Comparison of ENCODE assay signal across 18 mouse cellular contexts in genomic region chr5:81344330-81344729, GRCm38 (mm10).
A peak's percentile ranks its signal among the peaks of the same experiment; 100 is the strongest.
DNase-seq lines count a peak whose midpoint lies in the region; ATAC-seq and TF ChIP-seq lines count a peak whose summit lies in the region.
"Had no signal": no experiment of that assay in that cellular context is flagged by ENCODE, and none has a peak within 500 bp of the region (broad histone marks: within the 10 kb centered on the region; RNA-seq: fewer than 3 reads in every experiment).

No protein-coding gene starts in this region.

- no peaks in the 10 kb centered on the region for H3K9me3 ChIP-seq in kidney, embryonic 15.5 days (replicated peaks)
- H3K9me3 ChIP-seq in forebrain, embryonic 15.5 days = no peaks in the 10 kb centered on the region
- H3K9me3 ChIP-seq: heart, embryonic 15.5 days; hindbrain, embryonic 15.5 days; limb, embryonic 13.5 days had no signal

- TF ChIP-seq POLR2A in brain, embryonic 14.5 days (IDR thresholded peaks at IDR 0.05; ENCODE audit: borderline replicate concordance, extremely low read depth, insufficient read depth, insufficient read length, poor library complexity, severe bottlenecking) = no peak

- no peak overlapping the region for H3K4me2 ChIP-seq in kidney, embryonic 15.5 days
- no peak overlapping the region for H3K4me2 ChIP-seq in forebrain, embryonic 15.5 days (replicated peaks)
- H3K4me2 ChIP-seq: heart, embryonic 15.5 days; hindbrain, embryonic 15.5 days; limb, embryonic 13.5 days had no signal

- peaks cover 4% of the 10 kb centered on the region; the same call in 1 of the 2 replicates for H3K4me1 ChIP-seq in kidney, embryonic 15.5 days
- H3K4me1 ChIP-seq in forebrain, embryonic 15.5 days = no peaks in the 10 kb centered on the region
- H3K4me1 ChIP-seq: heart, embryonic 15.5 days had no signal

- H3K4me3 ChIP-seq in kidney, embryonic 15.5 days (replicated peaks) = no peak overlapping the region
- H3K4me3 ChIP-seq in forebrain, embryonic 15.5 days = no peak overlapping the region
- H3K4me3 ChIP-seq: erythroblast, embryonic 14.5 days; heart, embryonic 15.5 days; hindbrain, embryonic 15.5 days; limb, embryonic 13.5 days had no signal

- 67% methylated on average over 1 of the region's 1 CpGs for WGBS in kidney, embryonic 15.5 days
- 13% methylated on average over 1 of the region's 1 CpGs for WGBS in forebrain, embryonic 15.5 days

- DNase-seq in adrenal gland, postnatal 10 days = peak; percentile 25
- no peak for DNase-seq in adrenal gland, postnatal 36 days
- DNase-seq in kidney, adult 9 months = no peak
- DNase-seq in brain, embryonic 14.5 days (ENCODE audit: low read depth) = peak; percentile 71
- DNase-seq in heart, postnatal 4 days = no peak
- no peak for DNase-seq in urinary bladder, postnatal 14 days (ENCODE audit: low spot score)
- DNase-seq: cerebellum, adult 11 months; cerebellum, postnatal 36 days; heart, adult 11 months; kidney, adult 8-10 months; lung, postnatal 36 days; thymus, adult 2 months had no signal

- no peaks in the 10 kb centered on the region for H3K36me3 ChIP-seq in kidney, embryonic 15.5 days
- H3K36me3 ChIP-seq in forebrain, embryonic 15.5 days = no peaks in the 10 kb centered on the region
- H3K36me3 ChIP-seq: heart, embryonic 15.5 days; hindbrain, embryonic 15.5 days; limb, embryonic 13.5 days had no signal

- no peaks in the 10 kb centered on the region for H3K27me3 ChIP-seq in kidney, embryonic 15.5 days
- H3K27me3 ChIP-seq in forebrain, embryonic 15.5 days = 0 out of 2 replicates have a peak, but pooled peaks cover 2% of the 10 kb centered on the region
- H3K27me3 ChIP-seq: heart, embryonic 15.5 days; hindbrain, embryonic 15.5 days; limb, embryonic 13.5 days had no signal

- peak overlapping the region; percentile 41; the same call in 1 of the 2 replicates for H3K27ac ChIP-seq in kidney, embryonic 15.5 days
- no peak overlapping the region for H3K27ac ChIP-seq in forebrain, embryonic 15.5 days (replicated peaks)
- H3K27ac ChIP-seq: heart, embryonic 15.5 days; hindbrain, embryonic 15.5 days; limb, embryonic 13.5 days had no signal

- no peak overlapping the region for H3K9ac ChIP-seq in kidney, embryonic 15.5 days
- H3K9ac ChIP-seq in forebrain, embryonic 15.5 days (replicated peaks) = no peak overlapping the region
- H3K9ac ChIP-seq: heart, embryonic 15.5 days; hindbrain, embryonic 15.5 days; limb, embryonic 13.5 days had no signal

- ATAC-seq in kidney, embryonic 15.5 days (replicated peaks; ENCODE audit: low FRiP score) = no peak
- 0 out of 2 replicates have a peak, but pooled peaks have one; percentile 35 for ATAC-seq in forebrain, embryonic 15.5 days (replicated peaks)

- TF ChIP-seq CTCF in brain, embryonic 14.5 days (IDR thresholded peaks at IDR 0.05; ENCODE audit: borderline replicate concordance, extremely low read depth, insufficient read depth, insufficient read length) = no peak

Comparison
In these comparisons a context has a peak if more than half of its experiments do, and no peak if none do; other contexts are left out.
1. DNase-seq: peak in adrenal gland, postnatal 10 days (single experiment) and brain, embryonic 14.5 days (single experiment); none in adrenal gland, postnatal 36 days (0 of 2), kidney, adult 9 months (single experiment), heart, postnatal 4 days (single experiment) and urinary bladder, postnatal 14 days (single experiment).